Mouse (Mus musculus) liver, embryonic 16.5 days (tissue): ENCODE results near the gene Lgi4. TPM values are rescaled to one million over a fixed set of nuclear protein-coding genes. Genes with fewer than 3 reads are reported as not detected.

Experiments
- ATAC-seq: fragments of 200-750 bp; cut with Nextera tagmentation; 2 replicates; pipeline ENCODE4 v1.8.0; 2017; ENCODE audit warnings: low read depth, mild to moderate bottlenecking, moderate number of reproducible peaks, moderate library complexity
- H3K27ac ChIP-seq: fragments of 300-500 bp; sonication (generic); 2 replicates; pipeline ENCODE4 v1.5.1; 2014; ENCODE audit warnings: mild to moderate bottlenecking, low read length
- H3K27me3 ChIP-seq: fragments of 300-500 bp; sonication (generic); 2 replicates; pipeline ENCODE4 v1.6.1; 2014; ENCODE audit warnings: low read depth, low read length, mixed read lengths; ENCODE audit not compliant: control insufficient read depth, insufficient read depth
- H3K36me3 ChIP-seq: fragments of 300-500 bp; sonication (generic); 2 replicates; pipeline ENCODE4 v1.6.1; 2014; ENCODE audit warnings: mild to moderate bottlenecking; ENCODE audit not compliant: control insufficient read depth, insufficient read depth
- H3K4me1 ChIP-seq: fragments of 300-500 bp; sonication (generic); 2 replicates; pipeline ENCODE4 v1.6.1; 2014; ENCODE audit warnings: low read depth, low read length, mixed read lengths; ENCODE audit not compliant: control insufficient read depth
- H3K4me2 ChIP-seq: fragments of 300-500 bp; sonication (generic); 2 replicates; pipeline ENCODE4 v1.6.1; 2014; ENCODE audit warnings: low read depth, low read length, mixed read lengths
- H3K4me3 ChIP-seq: fragments of 300-500 bp; sonication (generic); 2 replicates; pipeline ENCODE4 v1.5.1; 2014; ENCODE audit warnings: low read depth, mild to moderate bottlenecking, low read length
- H3K9ac ChIP-seq: fragments of 300-500 bp; sonication (generic); 2 replicates; pipeline ENCODE4 v1.6.1; 2014; ENCODE audit warnings: low read depth, low read length
- H3K9me3 ChIP-seq: fragments of 300-500 bp; sonication (generic); replicated peaks from 2 replicates; pipeline ENCODE4 v1.6.1; 2016; ENCODE audit warnings: low read length; ENCODE audit not compliant: control insufficient read depth
- WGBS: fragments of 180-500 bp; shearing (Covaris S2); extraction: QIAGEN DNeasy Blood & Tissue Kit; methylation state at CpG from one replicate; pipeline ENCODE4 v1.1.7; 2014; ENCODE audit not compliant: insufficient replicate concordance; 5-methylcytosine and 5-hydroxymethylcytosine counted together
- polyA plus RNA-seq: library from polyadenylated mRNA; unstranded; fragments of >200 nt; fragmentation: Nextera tagmentation; extraction: Ambion mirVana; gene quantifications from 2 replicates; pipeline ENCODE4 v1.2.1, GENCODE M21; 2015

Lgi4 gene
- polyA plus RNA-seq, 1 experiment from 2014 or later = 0.02 TPM

DNA sequence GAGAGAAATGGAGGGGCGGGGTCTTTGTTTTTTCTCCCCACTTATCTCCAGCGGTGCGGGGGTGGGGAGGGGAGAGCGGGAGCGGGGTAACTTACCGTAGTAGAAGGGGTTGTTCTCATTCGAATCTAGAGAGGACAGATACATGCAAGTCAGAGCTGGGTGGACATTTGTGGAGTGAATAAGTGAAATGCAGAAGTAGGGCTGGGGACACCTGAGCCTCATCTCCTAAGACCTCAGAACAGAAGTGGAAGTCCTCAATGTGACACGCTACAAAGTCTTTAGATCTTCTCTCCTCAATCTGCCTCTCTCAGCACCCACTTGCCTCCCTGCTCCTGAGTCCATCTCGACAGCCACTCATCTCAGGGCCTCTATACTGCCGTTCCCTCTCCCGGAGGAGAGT, 23.9 kb upstream of the Lgi4 start:
- ATAC-seq = no peak
- H3K36me3 ChIP-seq = no peaks in the 10 kb centered on the region
- no peak overlapping the region for H3K4me2 ChIP-seq
- WGBS = 66% methylated on average over 11 of the region's 11 CpGs
- H3K9ac ChIP-seq = no peak overlapping the region
- H3K9me3 ChIP-seq = no peaks in the 10 kb centered on the region
- H3K27ac ChIP-seq = no peak overlapping the region
- H3K4me1 ChIP-seq = peaks cover 4% of the 10 kb centered on the region; the same call in 1 of the 2 replicates
- no peaks in the 10 kb centered on the region for H3K27me3 ChIP-seq
- H3K4me3 ChIP-seq = no peak overlapping the region

DNA sequence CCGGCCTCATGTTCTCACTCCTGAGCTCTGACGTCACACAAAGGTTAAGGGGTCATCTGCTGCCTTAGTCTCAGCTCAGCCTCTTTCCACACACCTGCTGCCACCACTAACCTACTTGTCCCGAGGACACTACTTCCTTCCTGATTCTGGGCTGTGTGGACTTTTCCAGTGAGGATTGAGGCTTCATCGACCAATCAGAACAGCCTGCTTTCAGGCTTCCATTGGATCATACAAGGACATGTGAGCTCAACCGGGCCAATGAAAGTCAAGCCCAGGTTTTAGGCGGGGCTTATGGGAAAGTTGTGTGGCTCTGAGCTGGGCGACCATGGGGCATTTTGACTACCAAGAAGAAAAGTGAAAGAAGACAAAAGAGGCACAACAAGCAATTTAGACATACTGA, 22.2 kb upstream of the Lgi4 start:
- 54% methylated on average over 7 of the region's 7 CpGs for WGBS

DNA sequence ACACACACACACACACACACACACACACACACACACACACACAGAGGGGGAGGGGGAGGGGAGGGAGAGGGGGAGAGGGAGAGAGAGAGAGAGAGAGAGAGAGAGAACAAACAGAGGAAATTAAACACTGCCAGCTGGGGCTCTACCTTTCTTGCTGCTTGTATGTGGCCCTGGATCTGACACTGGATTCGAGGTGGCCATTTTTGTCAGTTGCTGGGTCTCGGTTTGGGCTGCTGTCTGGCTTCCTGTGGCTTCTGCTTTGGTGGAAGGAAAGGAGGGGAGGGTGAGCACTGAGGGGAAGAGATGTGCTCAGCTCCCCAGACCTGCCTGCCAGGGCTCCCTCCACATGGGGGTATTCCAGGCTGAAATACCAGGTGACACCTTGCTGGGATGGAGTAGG, 21.5 kb upstream of the Lgi4 start:
- no peak overlapping the region for H3K27ac ChIP-seq
- H3K36me3 ChIP-seq = no peaks in the 10 kb centered on the region
- no peak for ATAC-seq
- WGBS = 14% methylated on average over 2 of the region's 2 CpGs
- peaks cover 10% of the 10 kb centered on the region for H3K27me3 ChIP-seq
- no peak overlapping the region for H3K4me2 ChIP-seq
- no peak overlapping the region for H3K4me3 ChIP-seq
- peaks cover 4% of the 10 kb centered on the region; the same call in 1 of the 2 replicates for H3K4me1 ChIP-seq
- no peak overlapping the region for H3K9ac ChIP-seq
- no peaks in the 10 kb centered on the region for H3K9me3 ChIP-seq

More for the DNA sequence above, 22.2 kb upstream of the Lgi4 start:
- Histone ChIP-seq H3K27me3 (peaks cover 5% of the 10 kb centered on the region), H3K9me3 (no peaks in the 10 kb centered on the region), H3K36me3 (no peaks in the 10 kb centered on the region), H3K9ac (no peak overlapping the region), H3K4me3 (no peak overlapping the region), H3K27ac (no peak overlapping the region), H3K4me1 (peaks cover 4% of the 10 kb centered on the region; the same call in 1 of the 2 replicates), H3K4me2 (no peak overlapping the region)
- no peak for ATAC-seq

DNA sequence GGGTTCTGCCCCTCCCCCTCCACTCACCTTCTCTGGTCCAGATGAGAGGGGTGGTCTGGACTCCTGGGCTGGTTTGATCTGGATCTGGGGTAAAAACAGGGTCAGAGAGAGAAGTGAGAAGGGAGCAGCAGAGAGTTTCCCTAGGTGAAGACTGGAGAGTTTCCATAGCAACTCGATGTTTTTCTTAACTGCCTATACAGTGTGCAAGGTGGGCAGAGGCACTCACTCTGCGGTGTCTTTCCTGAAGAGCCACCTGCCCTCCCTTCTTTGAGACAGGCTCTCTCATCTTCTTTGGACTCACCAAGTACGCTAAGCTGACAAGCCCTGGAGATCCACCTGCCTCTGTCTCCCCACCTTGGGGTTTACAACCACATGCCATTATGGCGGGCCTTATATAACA, 20.1 kb upstream of the Lgi4 start:
- Histone ChIP-seq H3K27ac (no peak overlapping the region), H3K4me3 (no peak overlapping the region), H3K9me3 (no peaks in the 10 kb centered on the region), H3K27me3 (peaks cover 10% of the 10 kb centered on the region), H3K36me3 (no peaks in the 10 kb centered on the region), H3K4me2 (no peak overlapping the region), H3K9ac (no peak overlapping the region), H3K4me1 (peaks cover 3% of the 10 kb centered on the region; the same call in 1 of the 2 replicates)
- WGBS = 73% methylated on average over 4 of the region's 4 CpGs
- no peak for ATAC-seq

DNA sequence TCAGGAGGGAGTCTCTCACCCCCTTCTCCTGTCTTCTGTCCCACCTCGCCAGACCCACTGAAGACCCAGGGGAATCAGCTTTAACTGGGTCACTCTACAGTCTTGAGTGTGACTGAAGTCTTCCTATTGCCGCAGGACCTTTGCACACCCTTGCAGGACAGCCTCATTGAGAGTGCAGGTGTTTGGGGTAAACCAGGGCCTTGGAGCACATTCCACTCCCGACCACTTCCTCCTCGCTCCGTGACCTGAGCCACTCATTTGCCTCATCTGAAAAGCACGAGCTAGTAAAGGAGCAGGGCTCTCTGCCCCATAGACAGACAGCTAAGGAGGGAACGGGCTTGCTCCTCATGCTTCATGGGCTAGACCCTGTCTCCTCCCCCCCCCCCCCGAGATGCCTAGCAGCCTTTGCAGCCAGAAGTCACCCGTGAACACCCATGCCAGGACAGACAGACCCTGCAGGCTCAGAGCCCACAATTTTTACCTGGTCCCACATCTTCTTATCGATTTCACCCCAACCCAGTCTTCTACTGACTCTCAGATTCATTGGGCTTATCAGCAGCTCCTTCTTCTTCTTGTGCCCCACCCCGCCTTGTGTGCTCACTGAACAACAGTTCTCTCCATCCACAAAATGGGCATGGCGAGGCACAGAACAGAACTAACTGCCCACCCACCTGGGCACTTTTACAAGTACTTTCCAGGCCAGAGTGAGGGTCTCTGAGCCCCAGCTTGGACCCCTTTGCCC, 18.7 kb upstream of the Lgi4 start:
- H3K4me2 ChIP-seq = 0 out of 2 replicates have a peak overlapping the region, but pooled peaks have one; percentile 30
- H3K27me3 ChIP-seq = peaks cover 10% of the 10 kb centered on the region
- H3K9ac ChIP-seq = no peak overlapping the region
- H3K9me3 ChIP-seq = no peaks in the 10 kb centered on the region
- 35% methylated on average over 12 of the region's 12 CpGs for WGBS
- H3K27ac ChIP-seq = no peak overlapping the region
- H3K4me3 ChIP-seq = no peak overlapping the region
- no peak for ATAC-seq
- H3K4me1 ChIP-seq = no peaks in the 10 kb centered on the region
- no peaks in the 10 kb centered on the region for H3K36me3 ChIP-seq

DNA sequence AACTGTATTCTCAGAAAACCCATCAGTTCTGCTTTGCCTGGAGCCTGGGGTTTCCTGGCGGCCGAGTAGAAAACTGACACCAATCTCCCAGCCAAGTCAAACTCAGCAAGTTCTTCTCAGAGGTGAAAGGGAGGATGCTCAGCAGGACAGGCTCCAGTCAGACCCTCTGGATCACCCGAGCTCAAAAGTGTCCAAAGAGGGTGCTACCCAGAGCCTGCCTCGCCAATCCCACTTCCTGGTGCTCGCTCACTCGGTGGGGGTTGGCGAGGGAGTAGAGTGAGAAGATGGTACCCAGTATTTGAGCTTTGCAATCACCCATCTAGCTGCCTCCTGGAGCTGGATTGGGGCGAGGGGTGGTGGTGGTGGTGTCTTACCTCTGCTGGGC, 18.1 kb upstream of the Lgi4 start:
- no peak overlapping the region for H3K27ac ChIP-seq
- no peak overlapping the region for H3K4me2 ChIP-seq
- WGBS = 12% methylated on average over 8 of the region's 8 CpGs
- H3K27me3 ChIP-seq = peaks cover 10% of the 10 kb centered on the region
- ATAC-seq = no peak
- H3K36me3 ChIP-seq = no peaks in the 10 kb centered on the region
- no peaks in the 10 kb centered on the region for H3K4me1 ChIP-seq
- H3K9ac ChIP-seq = no peak overlapping the region
- H3K9me3 ChIP-seq = no peaks in the 10 kb centered on the region
- peak overlapping the region; percentile 46 for H3K4me3 ChIP-seq

DNA sequence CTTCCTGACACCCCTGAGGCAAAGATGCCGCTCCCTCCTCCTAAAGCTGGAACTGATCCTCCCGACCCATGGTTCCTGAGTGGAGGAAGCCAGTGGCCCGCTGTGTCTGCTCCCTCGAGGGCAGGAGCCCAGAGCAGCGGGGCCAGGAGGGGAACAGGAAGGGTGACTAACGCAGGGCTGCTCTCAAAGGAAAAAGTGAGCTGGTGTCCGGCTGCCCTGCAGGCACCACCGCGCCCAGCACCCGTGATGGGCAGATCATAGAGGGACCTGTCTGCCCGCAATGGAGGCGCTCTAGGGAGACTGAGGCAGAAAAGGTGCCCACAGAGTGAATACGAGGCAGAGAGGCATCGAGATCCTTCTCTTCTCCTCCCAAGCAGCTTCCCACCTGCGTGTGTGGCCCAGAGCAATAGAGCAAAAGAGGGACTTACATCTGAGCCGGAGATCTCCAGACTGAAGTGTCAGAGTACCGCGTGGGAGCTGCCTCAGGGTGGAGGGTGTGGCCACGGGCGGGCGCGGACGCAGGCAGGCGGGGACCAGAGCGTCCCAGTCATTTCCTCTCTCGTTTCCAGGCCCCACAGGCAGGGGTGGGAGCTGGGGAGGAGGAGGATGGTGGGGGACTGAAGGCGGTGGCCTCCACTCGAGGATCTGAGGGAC, 17.4 kb upstream of the Lgi4 start:
- Histone ChIP-seq H3K9me3 (no peaks in the 10 kb centered on the region), H3K9ac (no peak overlapping the region; the same call in 1 of the 2 replicates), H3K27me3 (peaks cover 10% of the 10 kb centered on the region), H3K36me3 (no peaks in the 10 kb centered on the region), H3K27ac (peak overlapping the region; percentile 24; the same call in 1 of the 2 replicates), H3K4me1 (no peaks in the 10 kb centered on the region), H3K4me2 (peak overlapping the region; percentile 46), H3K4me3 (peak overlapping the region; percentile 46)
- ATAC-seq = peak; percentile 58; the same call in 1 of the 2 replicates
- 2% methylated on average over 28 of the region's 28 CpGs for WGBS

DNA sequence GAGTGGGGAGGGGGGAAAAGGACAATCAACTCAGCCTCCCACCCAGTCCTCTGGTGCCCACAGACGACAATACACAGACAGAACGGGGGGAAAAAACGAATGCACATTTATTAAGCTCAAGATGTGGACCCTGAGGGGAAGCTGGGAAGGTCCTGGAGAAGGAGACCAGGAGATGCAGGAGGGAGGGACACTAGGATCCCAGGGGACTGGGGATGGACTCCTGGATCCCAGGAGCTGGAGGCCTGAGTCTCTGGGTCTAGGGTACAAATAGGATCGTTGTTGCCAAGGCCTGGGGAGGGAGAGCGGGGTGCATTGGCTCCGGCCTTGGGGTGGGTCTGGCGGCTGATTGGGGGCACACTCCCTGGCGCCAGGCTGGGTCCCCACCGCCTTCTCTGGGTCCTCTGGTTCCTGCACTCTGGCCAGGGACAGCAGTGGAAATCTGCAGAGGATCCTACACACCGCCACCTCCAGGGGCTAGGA, 16.7 kb upstream of the Lgi4 start, which contains the start of gene Fxyd5:
TSS of gene Fxyd5 (minus strand) at position 51 of the 480 bp plus-strand sequence.
- H3K27me3 ChIP-seq = peaks cover 10% of the 10 kb centered on the region
- no peaks in the 10 kb centered on the region for H3K9me3 ChIP-seq
- H3K4me1 ChIP-seq = no peaks in the 10 kb centered on the region
- ATAC-seq = no peak
- H3K36me3 ChIP-seq = no peaks in the 10 kb centered on the region
- no peak within 1 kb of the TSS; the same call in 1 of the 2 replicates for H3K9ac ChIP-seq
- peak within 1 kb of the TSS; percentile 24; the same call in 1 of the 2 replicates for H3K27ac ChIP-seq
- 38% methylated on average over 10 of the region's 10 CpGs for WGBS
- peak within 1 kb of the TSS; percentile 46 for H3K4me3 ChIP-seq
- H3K4me2 ChIP-seq = peak within 1 kb of the TSS; percentile 46
